Mouse (Mus musculus) kidney, embryonic 14.5 days (tissue): ENCODE data around the gene Olfr45. TPM values are rescaled to one million over a fixed set of nuclear protein-coding genes. Genes with fewer than 3 reads are reported as not detected.

Source experiments
- ATAC-seq: fragments of 200-750 bp; cut with Nextera tagmentation; 2 replicates; pipeline ENCODE4 v1.8.0; 2017; ENCODE audit warnings: moderate number of reproducible peaks, mild to moderate bottlenecking, moderate TSS enrichment, moderate library complexity; ENCODE audit not compliant: low FRiP score, low TSS enrichment
- H3K27ac ChIP-seq: fragments of 300-500 bp; sonication (generic); 2 replicates; pipeline ENCODE4 v1.5.1; 2014; ENCODE audit warnings: low read depth, mild to moderate bottlenecking, low read length, moderate library complexity, mixed read lengths
- H3K27me3 ChIP-seq: fragments of 300-500 bp; sonication (generic); 2 replicates; pipeline ENCODE4 v1.6.1; 2014; ENCODE audit warnings: mild to moderate bottlenecking, low read length; ENCODE audit not compliant: control insufficient read depth, insufficient read depth
- H3K36me3 ChIP-seq: fragments of 300-500 bp; sonication (generic); 2 replicates; pipeline ENCODE4 v1.6.1; 2014; ENCODE audit warnings: low read length, mixed read lengths; ENCODE audit not compliant: control insufficient read depth, insufficient read depth
- H3K4me1 ChIP-seq: fragments of 300-500 bp; sonication (generic); 2 replicates; pipeline ENCODE4 v1.6.1; 2014; ENCODE audit warnings: low read length, mixed read lengths; ENCODE audit not compliant: control insufficient read depth, insufficient read depth
- H3K4me2 ChIP-seq: fragments of 300-500 bp; sonication (generic); replicated peaks from 2 replicates; pipeline ENCODE4 v1.6.1; 2014; ENCODE audit warnings: low read depth, mild to moderate bottlenecking, low read length
- H3K4me3 ChIP-seq: fragments of 300-500 bp; sonication (generic); 2 replicates; pipeline ENCODE4 v1.5.1; 2014; ENCODE audit warnings: mild to moderate bottlenecking, low read length
- H3K9ac ChIP-seq: fragments of 300-500 bp; sonication (generic); 2 replicates; pipeline ENCODE4 v1.6.1; 2014; ENCODE audit warnings: low read depth, mild to moderate bottlenecking, low read length, moderate library complexity
- H3K9me3 ChIP-seq: fragments of 300-500 bp; sonication (generic); 2 replicates; pipeline ENCODE4 v1.6.1; 2016; ENCODE audit warnings: low read length; ENCODE audit not compliant: control insufficient read depth
- WGBS: fragments of 180-500 bp; shearing (Covaris S2); extraction: QIAGEN DNeasy Blood & Tissue Kit; methylation state at CpG from one replicate; pipeline ENCODE4 v1.1.7; 2014; 5-methylcytosine and 5-hydroxymethylcytosine counted together
- polyA plus RNA-seq: library from polyadenylated mRNA; unstranded; fragments of >200 nt; fragmentation: Nextera tagmentation; extraction: Ambion mirVana; gene quantifications from 2 replicates; pipeline ENCODE4 v1.2.1, GENCODE M21; 2014

The Olfr45 gene
- polyA plus RNA-seq, 1 experiment from 2014 or later = not detected

DNA sequence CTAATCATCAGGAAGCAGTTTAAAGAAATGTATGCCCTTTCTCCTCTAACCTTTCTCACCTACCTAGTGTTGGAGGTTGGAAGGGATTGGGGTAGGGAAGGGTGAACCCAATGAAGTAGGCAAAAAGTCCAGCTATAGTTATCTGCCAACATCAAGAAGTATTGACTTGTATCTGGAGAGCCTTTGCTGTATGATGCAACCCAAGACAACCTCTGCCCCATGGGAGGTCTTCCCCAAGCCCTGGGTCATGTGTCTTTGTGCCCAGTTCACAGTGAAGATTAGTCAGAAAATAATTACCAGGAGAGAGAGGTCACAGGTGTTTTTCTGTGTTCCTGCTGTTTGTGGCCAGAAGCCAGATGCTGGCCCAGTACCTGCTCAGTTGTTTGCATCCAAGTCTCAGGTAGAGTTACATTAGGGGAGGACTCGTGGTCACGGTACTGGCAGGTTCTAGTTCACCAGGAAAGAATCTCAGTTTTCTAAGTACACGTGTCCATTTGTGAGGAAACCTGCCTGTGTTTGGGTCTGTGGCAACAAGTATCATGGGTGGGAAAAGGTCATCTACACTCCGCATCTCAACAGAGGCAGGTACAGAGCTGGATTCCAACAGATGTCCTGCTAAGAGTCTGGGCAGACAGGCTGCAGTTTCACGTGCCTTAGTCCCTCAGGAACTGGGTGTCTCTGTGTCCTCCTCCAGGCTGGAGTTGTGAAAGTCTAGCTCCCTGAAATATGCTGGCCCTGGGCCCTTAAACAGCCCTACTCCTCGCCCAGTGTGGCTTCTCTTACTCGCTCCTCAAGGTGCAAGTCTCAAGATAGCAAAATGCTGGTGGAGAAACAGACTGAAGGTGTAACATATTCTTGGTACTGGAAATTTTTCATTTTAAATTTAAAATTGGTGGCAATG lies 35.7 kb downstream of the Olfr45 start:
- ATAC-seq = no peak
- H3K36me3 ChIP-seq = no peaks in the 10 kb centered on the region
- H3K9ac ChIP-seq = no peak overlapping the region
- H3K4me1 ChIP-seq = no peaks in the 10 kb centered on the region
- WGBS = 82% methylated on average over 7 of the region's 7 CpGs
- H3K9me3 ChIP-seq = no peaks in the 10 kb centered on the region
- H3K4me2 ChIP-seq = no peak overlapping the region
- no peak overlapping the region for H3K4me3 ChIP-seq
- no peaks in the 10 kb centered on the region for H3K27me3 ChIP-seq
- H3K27ac ChIP-seq = no peak overlapping the region

DNA sequence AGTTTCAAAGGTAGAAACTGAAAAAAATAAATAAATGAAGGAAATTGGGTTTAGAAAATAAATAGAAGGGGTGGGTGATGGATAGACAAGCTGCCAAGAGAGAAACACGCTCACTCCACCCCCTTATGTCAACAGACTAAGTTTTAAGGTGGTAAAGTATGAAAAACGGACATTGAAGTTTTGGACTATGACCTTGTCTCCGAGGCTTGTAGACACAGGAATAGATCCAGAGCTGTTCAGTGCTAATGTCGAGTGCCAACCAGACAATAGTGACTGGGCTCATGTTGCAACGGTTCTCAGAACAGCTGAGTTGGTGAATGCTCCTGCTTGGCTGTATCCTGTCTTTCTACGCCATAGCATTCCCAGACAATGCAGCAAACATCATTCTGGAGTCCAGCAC lies 39.3 kb downstream of the Olfr45 start:
- H3K9me3 ChIP-seq = no peaks in the 10 kb centered on the region
- no peak overlapping the region for H3K4me3 ChIP-seq
- ATAC-seq = no peak
- no peaks in the 10 kb centered on the region for H3K4me1 ChIP-seq
- no peak overlapping the region for H3K4me2 ChIP-seq
- no peak overlapping the region for H3K27ac ChIP-seq
- 77% methylated on average over 6 of the region's 6 CpGs for WGBS
- no peaks in the 10 kb centered on the region for H3K27me3 ChIP-seq
- H3K9ac ChIP-seq = no peak overlapping the region
- H3K36me3 ChIP-seq = no peaks in the 10 kb centered on the region

DNA sequence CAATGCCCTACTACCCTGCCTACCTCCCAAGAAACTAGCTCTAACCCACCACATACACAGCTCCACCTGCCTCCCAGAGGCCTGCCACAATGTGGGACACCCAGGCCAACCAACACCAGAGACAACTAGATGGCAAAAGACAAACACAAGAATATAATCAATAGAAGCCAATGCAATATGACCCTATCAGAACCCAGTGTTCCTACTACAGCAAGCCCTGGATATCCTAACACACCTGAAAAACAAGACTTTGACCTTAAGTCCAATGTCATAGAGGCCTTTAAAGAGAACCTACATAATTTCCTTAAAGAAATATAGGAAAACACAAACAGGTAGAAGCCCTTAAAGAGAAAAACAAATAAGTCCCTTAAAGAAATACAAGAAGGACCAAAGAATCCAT lies 43.8 kb downstream of the Olfr45 start:
- ATAC-seq = no peak
- no peak overlapping the region for H3K9ac ChIP-seq
- H3K4me3 ChIP-seq = no peak overlapping the region
- H3K36me3 ChIP-seq = no peaks in the 10 kb centered on the region
- no peak overlapping the region for H3K27ac ChIP-seq
- no peaks in the 10 kb centered on the region for H3K9me3 ChIP-seq
- no peak overlapping the region for H3K4me2 ChIP-seq
- no peaks in the 10 kb centered on the region for H3K4me1 ChIP-seq
- no peaks in the 10 kb centered on the region for H3K27me3 ChIP-seq

DNA sequence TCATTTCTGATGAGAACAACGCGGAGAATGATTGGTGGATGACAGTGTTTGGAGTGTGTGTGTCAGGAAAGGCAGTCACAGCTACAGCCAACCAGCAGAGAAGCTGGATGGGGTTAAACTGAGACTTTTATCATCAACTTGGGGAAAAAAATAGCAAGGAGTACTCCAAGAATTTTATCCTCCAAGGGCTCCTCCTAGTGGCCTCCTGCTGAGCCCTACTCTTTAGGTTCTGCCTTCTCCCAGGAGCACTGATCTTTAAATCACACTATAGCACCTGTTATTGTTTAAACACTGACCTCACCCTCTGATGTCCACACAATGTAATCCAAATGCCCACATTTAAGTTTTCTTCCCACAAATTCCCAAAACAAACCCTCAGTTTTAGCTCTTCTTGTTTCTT lies 51.4 kb downstream of the Olfr45 start:
- no peaks in the 10 kb centered on the region for H3K36me3 ChIP-seq
- no peaks in the 10 kb centered on the region for H3K9me3 ChIP-seq
- no peaks in the 10 kb centered on the region for H3K27me3 ChIP-seq
- no peak overlapping the region for H3K27ac ChIP-seq
- H3K4me1 ChIP-seq = no peaks in the 10 kb centered on the region
- 80% methylated on average over 2 of the region's 2 CpGs for WGBS
- H3K4me3 ChIP-seq = no peak overlapping the region
- H3K9ac ChIP-seq = no peak overlapping the region
- no peak overlapping the region for H3K4me2 ChIP-seq
- no peak for ATAC-seq

Other genes with a start within 250 kb of the Olfr45 start
- not detected in 2 replicates for gene Olfr533, start 218.6 kb upstream of the Olfr45 start, polyA plus RNA-seq
- gene Olfr535, start 197.7 kb upstream of the Olfr45 start, polyA plus RNA-seq = not detected in 2 replicates
- gene Olfr536, start 174.6 kb upstream of the Olfr45 start, polyA plus RNA-seq = not detected in 2 replicates
- gene Olfr538, start 114.1 kb upstream of the Olfr45 start, polyA plus RNA-seq = not detected in 2 replicates
- not detected in 2 replicates for gene Olfr46, start 80.7 kb upstream of the Olfr45 start, polyA plus RNA-seq
- not detected in 2 replicates for gene Olfr61, start 53.0 kb upstream of the Olfr45 start, polyA plus RNA-seq
- not detected in 2 replicates for gene Olfr53, start 35.5 kb upstream of the Olfr45 start, polyA plus RNA-seq
- not detected in 2 replicates for gene Olfr539, start 22.0 kb upstream of the Olfr45 start, polyA plus RNA-seq
- gene Olfr541, start 15.3 kb downstream of the Olfr45 start, polyA plus RNA-seq = not detected in 2 replicates
- gene Cyp2e1, start 81.8 kb downstream of the Olfr45 start, polyA plus RNA-seq = 0.12 TPM in 1 of 2 replicates, not detected in the other
- gene Syce1, start 105.9 kb downstream of the Olfr45 start, polyA plus RNA-seq = 0.28 TPM in 1 of 2 replicates, not detected in the other
- gene Zfp941, start 140.2 kb downstream of the Olfr45 start, polyA plus RNA-seq = 1.4 and 2.1 TPM in 2 replicates
- gene Urah, start 153.1 kb downstream of the Olfr45 start, polyA plus RNA-seq = 0.85 TPM in 1 of 2 replicates, not detected in the other
- not detected in 2 replicates for gene Scgb1c1, start 163.6 kb downstream of the Olfr45 start, polyA plus RNA-seq
- gene Odf3, start 165.9 kb downstream of the Olfr45 start, polyA plus RNA-seq = not detected in 2 replicates
- not detected in 2 replicates for gene Gm45785, start 174.4 kb downstream of the Olfr45 start, polyA plus RNA-seq
- gene Ric8a, start 175.0 kb downstream of the Olfr45 start, polyA plus RNA-seq = 40.8 and 49.4 TPM in 2 replicates
- 38.6 and 41.7 TPM in 2 replicates for gene Bet1l, start 175.6 kb downstream of the Olfr45 start, polyA plus RNA-seq
- gene Psmd13, start 200.0 kb downstream of the Olfr45 start, polyA plus RNA-seq = 148 and 226 TPM in 2 replicates
- gene Sirt3, start 200.4 kb downstream of the Olfr45 start, polyA plus RNA-seq = 22.8 and 26.2 TPM in 2 replicates
- gene Cox8b, start 218.5 kb downstream of the Olfr45 start, polyA plus RNA-seq = not detected in 2 replicates
- gene Nlrp6, start 239.0 kb downstream of the Olfr45 start, polyA plus RNA-seq = 0.17 and 0.61 TPM in 2 replicates